Mouse (Mus musculus): Measurements from ENCODE around the gene Bicra. TPM values are rescaled to one million over a fixed set of nuclear protein-coding genes. Genes with fewer than 3 reads are reported as not detected.

Gene Bicra
- polyA plus RNA-seq, 1 experiment from 2014 or later = 6.1 TPM

DNA sequence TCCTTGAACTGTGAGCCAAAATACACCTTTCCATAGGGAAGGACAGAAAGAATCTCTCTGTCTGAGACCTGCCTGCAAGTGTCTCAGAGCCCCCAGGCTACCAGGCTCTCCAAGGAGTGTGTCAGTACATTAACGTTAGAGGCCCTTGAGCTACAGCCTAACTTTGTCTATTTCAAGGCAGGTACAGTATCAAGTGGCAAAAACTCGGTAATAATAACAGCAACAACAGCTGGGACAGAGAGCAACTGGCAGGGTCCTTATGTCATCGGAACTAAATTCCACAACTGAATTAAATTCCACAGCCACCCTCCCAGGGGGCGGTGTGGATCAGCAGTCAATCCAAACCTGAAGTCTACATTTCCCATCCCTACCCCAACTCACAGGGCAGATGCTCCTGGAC, 16.6 kb downstream of the Bicra start:
- no peak for DNase-seq (ENCODE audit: low spot score, missing footprints)
- WGBS = 93% methylated on average over 4 of the region's 4 CpGs
- no peaks in the 10 kb centered on the region for H3K4me1 ChIP-seq (ENCODE audit: control insufficient read depth, insufficient read depth, low read length)
- 0 out of 2 replicates have a peak, but pooled peaks cover 2% of the 10 kb centered on the region for H3K36me3 ChIP-seq (ENCODE audit: control insufficient read depth, insufficient read depth, low read length)
- H3K27ac ChIP-seq (ENCODE audit: low read depth, low read length) = no peak overlapping the region
- no peak overlapping the region for H3K9ac ChIP-seq (ENCODE audit: low read length)
- no peaks in the 10 kb centered on the region for H3K27me3 ChIP-seq (ENCODE audit: control insufficient read depth, insufficient read depth, low read length)
- no peaks in the 10 kb centered on the region for H3K9me3 ChIP-seq (ENCODE audit: control insufficient read depth, low read length)
- H3K4me2 ChIP-seq = no peak overlapping the region
- ATAC-seq (ENCODE audit: low FRiP score) = no peak
- H3K4me3 ChIP-seq (ENCODE audit: low read depth, low read length) = no peak overlapping the region

DNA sequence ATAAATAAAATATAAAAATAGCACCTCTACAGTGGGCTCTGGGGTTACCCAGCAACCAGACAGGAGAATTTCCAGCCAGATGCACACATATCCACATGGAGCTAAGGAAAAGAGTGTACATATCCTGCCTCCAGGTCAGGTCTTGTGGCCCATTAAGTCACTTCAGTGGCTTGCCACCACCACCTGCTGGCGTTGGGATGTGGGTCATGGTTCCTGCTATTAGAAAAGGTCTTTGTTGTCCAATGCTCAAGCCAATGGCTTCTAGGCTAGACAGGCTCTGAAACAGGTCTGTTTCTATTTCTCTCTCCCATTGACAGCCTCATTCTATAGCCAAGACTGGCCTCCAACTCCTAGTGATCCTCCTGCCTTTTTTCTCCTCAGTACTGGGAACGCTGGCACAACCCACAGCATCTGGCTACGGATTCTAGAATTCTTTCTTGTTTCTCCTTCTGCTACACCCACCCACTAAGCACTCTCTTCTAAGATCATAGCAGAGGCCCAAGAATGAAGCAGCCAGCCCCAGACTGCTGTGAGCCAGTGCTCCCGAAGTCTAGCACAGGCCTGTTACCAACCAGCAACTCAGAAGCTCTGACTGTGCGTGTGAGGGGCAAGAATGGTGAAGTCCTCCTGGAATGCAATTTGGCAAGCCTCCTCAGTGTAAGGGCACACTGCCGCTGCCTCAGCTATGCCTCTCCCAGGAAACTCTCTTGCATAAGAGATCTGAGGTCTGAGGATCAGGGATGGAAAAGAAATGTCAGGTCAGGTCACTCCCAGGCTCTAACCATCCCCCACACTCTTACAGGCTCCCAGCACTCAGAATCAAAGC, 19.4 kb downstream of the Bicra start:
- DNase-seq (ENCODE audit: low spot score, missing footprints) (peak; percentile 54), ATAC-seq (ENCODE audit: low FRiP score) (no peak)
- Histone ChIP-seq H3K9me3 (ENCODE audit: control insufficient read depth, low read length) (no peaks in the 10 kb centered on the region), H3K4me3 (ENCODE audit: low read depth, low read length) (no peak overlapping the region), H3K4me1 (ENCODE audit: control insufficient read depth, insufficient read depth, low read length) (no peaks in the 10 kb centered on the region), H3K9ac (ENCODE audit: low read length) (no peak overlapping the region), H3K4me2 (no peak overlapping the region), H3K27me3 (ENCODE audit: control insufficient read depth, insufficient read depth, low read length) (no peaks in the 10 kb centered on the region), H3K27ac (ENCODE audit: low read depth, low read length) (no peak overlapping the region), H3K36me3 (ENCODE audit: control insufficient read depth, insufficient read depth, low read length) (0 out of 2 replicates have a peak, but pooled peaks cover 2% of the 10 kb centered on the region)
- 93% methylated on average over 6 of the region's 6 CpGs for WGBS

DNA sequence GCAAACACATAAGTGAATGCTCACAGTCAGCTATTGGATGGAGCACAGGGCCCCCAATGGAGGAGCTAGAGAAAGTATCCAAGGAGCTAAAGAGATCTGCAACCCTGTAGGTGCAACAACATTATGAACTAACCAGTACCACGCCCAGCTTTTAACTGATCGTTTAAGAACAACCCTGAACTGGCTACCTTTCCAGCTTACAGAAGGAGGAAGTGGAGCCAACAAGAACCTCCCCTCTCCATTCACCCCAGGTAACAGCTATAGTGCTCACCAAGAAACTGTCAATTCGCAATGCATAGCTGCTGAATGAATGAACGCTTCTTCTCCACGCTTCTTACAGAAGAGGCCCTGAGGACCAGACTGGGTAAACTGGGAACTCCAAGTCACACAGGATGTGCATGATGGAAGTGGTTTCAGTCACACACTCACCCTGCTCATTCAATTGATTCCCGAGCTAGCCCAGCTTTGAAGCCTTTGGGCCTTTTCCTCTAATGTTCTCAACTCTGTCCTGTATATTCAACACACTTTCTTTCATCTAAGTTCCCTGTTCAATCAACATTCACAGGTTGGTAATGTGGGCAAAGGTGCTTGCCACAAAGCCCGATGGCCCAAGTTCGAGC, 23.0 kb downstream of the Bicra start:
- 91% methylated on average over 8 of the region's 8 CpGs for WGBS
- H3K27ac ChIP-seq (ENCODE audit: low read depth, low read length) = no peak overlapping the region
- ATAC-seq (ENCODE audit: low FRiP score) = no peak
- H3K36me3 ChIP-seq (ENCODE audit: control insufficient read depth, insufficient read depth, low read length) = no peaks in the 10 kb centered on the region
- no peaks in the 10 kb centered on the region for H3K9me3 ChIP-seq (ENCODE audit: control insufficient read depth, low read length)
- no peaks in the 10 kb centered on the region for H3K4me1 ChIP-seq (ENCODE audit: control insufficient read depth, insufficient read depth, low read length)
- H3K9ac ChIP-seq (ENCODE audit: low read length) = no peak overlapping the region
- H3K4me2 ChIP-seq = no peak overlapping the region
- no peaks in the 10 kb centered on the region for H3K27me3 ChIP-seq (ENCODE audit: control insufficient read depth, insufficient read depth, low read length)
- H3K4me3 ChIP-seq (ENCODE audit: low read depth, low read length) = no peak overlapping the region
- peak; percentile 80 for DNase-seq (ENCODE audit: low spot score, missing footprints)

DNA sequence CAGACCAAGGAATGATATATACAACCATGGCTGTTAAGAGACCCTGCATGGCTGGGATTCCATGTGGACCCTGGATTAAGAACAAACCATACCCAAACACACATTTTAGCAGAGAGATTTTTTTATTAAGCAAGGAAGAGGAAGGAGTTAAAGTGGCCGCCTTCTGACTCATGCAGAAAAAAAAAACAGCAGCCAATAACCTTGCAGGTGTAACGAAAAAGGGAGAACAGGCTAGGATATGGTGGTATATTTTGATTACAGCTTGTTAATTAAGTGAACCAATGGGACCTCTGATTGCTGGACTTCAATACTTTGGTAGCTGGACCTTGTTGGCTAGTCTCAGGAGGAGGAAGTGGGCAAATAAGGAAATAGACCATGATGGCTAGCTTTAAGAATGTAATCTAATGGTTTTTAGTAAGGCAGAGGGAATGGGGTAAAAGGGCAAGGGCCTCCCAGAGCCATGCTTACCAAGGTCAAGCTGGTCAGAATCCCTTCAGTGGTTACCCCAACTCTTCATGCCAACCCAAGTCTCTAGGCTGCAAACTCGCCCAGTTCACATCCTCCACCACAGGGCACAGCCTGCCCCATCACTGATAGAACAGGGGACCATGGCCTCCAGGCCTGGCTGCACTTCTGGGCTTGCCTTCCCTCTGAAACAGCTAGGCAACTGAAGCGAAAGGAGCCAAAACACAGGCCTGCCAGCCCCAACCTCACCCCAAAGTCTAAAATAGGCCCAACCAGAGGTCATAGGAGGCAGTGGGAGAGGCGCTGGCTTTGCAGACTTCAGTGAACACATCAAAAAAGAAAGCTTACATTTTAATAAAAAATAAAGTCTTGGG, 28.2 kb downstream of the Bicra start:
- Histone ChIP-seq H3K4me3 (ENCODE audit: low read depth, low read length) (no peak overlapping the region), H3K4me1 (ENCODE audit: control insufficient read depth, insufficient read depth, low read length) (no peaks in the 10 kb centered on the region), H3K27ac (ENCODE audit: low read depth, low read length) (no peak overlapping the region), H3K9me3 (ENCODE audit: control insufficient read depth, low read length) (no peaks in the 10 kb centered on the region), H3K27me3 (ENCODE audit: control insufficient read depth, insufficient read depth, low read length) (no peaks in the 10 kb centered on the region), H3K4me2 (no peak overlapping the region), H3K9ac (ENCODE audit: low read length) (no peak overlapping the region), H3K36me3 (ENCODE audit: control insufficient read depth, insufficient read depth, low read length) (no peaks in the 10 kb centered on the region)
- ATAC-seq (ENCODE audit: low FRiP score) = no peak
- 93% methylated on average over 5 of the region's 5 CpGs for WGBS
- DNase-seq (ENCODE audit: low spot score, missing footprints) = peak; percentile 59

DNA sequence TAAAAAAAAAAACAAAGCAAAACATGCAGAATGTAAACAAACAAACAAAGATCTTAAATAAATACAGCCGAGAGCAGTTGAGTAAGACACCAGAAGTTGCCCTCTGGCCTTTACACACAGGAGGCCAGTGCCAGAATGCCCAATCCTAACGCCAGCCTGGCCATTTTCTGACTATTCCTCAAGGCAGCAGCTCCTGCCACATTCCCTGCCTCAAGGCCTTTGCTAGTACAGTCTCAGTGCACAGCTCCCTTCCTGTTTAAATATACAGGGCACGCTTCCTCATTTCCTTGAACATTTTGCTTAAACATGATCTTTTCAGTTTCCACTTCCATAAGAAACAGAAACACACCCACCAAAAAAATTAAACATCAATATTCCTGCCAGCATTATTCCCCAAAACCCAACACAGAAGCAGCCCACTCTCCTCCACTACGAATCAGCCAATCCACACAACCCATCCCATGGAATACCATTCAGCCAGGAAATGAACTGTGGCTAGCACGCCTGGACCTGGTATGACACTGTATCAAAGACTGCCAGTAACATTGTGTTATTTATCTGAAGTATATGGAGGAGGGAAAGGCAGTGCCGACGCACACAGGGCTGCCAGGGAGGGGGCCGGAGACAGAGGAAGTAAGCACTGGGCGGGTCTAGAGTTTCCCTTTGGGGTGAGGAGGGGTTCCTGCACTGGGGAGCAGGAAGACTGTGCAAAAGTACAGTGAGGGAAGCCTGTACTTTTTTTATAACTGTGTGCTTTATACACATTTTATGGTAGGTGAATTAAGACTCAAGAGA, 29.5 kb downstream of the Bicra start:
- Histone ChIP-seq H3K9me3 (ENCODE audit: control insufficient read depth, low read length) (no peaks in the 10 kb centered on the region), H3K27ac (ENCODE audit: low read depth, low read length) (no peak overlapping the region), H3K4me1 (ENCODE audit: control insufficient read depth, insufficient read depth, low read length) (no peaks in the 10 kb centered on the region), H3K9ac (ENCODE audit: low read length) (no peak overlapping the region), H3K4me2 (no peak overlapping the region), H3K27me3 (ENCODE audit: control insufficient read depth, insufficient read depth, low read length) (no peaks in the 10 kb centered on the region), H3K4me3 (ENCODE audit: low read depth, low read length) (no peak overlapping the region), H3K36me3 (ENCODE audit: control insufficient read depth, insufficient read depth, low read length) (no peaks in the 10 kb centered on the region)
- WGBS = 88% methylated on average over 9 of the region's 9 CpGs
- no peak for ATAC-seq (ENCODE audit: low FRiP score)
- DNase-seq (ENCODE audit: low spot score, missing footprints) = no peak

DNA sequence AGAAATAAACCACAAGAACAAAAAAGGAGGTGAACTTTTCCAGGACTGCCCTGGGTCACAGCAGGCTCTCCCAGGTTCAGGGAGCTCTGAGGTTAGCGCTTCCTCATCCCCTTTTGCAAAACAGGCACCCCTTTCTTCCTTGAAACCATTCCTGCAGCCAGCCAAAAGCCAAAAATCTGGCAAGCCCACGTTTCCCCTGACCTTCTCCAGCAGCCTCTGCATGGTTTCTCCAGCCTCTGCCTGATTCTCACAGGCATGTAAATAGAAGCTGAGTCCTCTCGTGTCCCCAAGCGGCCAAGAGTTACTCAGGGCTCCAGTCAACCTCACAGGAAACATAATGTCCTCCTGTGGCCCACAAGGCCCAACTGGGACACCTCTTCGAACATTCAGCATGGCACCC, 32.3 kb downstream of the Bicra start:
- Histone ChIP-seq H3K36me3 (ENCODE audit: control insufficient read depth, insufficient read depth, low read length) (peaks cover 3% of the 10 kb centered on the region; the same call in 1 of the 2 replicates), H3K4me3 (ENCODE audit: low read depth, low read length) (no peak overlapping the region), H3K4me1 (ENCODE audit: control insufficient read depth, insufficient read depth, low read length) (no peaks in the 10 kb centered on the region), H3K27me3 (ENCODE audit: control insufficient read depth, insufficient read depth, low read length) (no peaks in the 10 kb centered on the region), H3K4me2 (no peak overlapping the region), H3K9me3 (ENCODE audit: control insufficient read depth, low read length) (no peaks in the 10 kb centered on the region), H3K9ac (ENCODE audit: low read length) (no peak overlapping the region), H3K27ac (ENCODE audit: low read depth, low read length) (no peak overlapping the region)
- ATAC-seq (ENCODE audit: low FRiP score) = no peak
- no peak for DNase-seq (ENCODE audit: low spot score, missing footprints)
- WGBS = 87% methylated on average over 5 of the region's 5 CpGs

DNA sequence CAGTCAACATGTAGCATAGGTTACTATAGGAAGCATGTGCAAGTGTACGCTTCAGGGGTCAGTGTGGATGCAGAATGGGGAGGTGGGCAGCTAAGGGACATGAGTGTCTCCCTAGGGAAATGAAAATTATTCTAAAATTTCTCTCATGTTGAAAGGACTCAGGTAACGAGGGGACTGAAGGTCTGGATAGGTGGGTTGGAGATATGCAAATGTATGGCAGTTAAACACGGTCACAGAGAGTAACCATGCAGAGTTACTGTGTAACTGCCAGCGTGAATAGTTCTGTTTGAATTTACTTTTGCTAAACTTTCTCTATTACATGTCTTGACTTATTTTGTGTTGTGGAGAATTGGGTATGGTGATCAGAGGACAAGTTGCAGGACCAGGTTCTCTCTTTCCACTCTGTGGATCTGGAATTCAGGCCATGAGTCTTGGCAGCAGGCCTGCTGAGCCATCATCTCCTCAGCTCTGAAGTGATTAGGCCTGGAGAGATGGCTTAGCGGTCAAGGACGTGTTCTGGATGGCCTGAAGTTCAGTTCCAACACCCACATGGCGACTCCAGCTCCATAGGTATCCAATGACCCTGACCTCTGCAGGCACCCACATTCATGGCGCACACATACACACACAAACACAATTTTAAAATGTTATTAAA, 33.1 kb downstream of the Bicra start:
- WGBS = 96% methylated on average over 8 of the region's 8 CpGs
- no peak overlapping the region for H3K4me3 ChIP-seq (ENCODE audit: low read depth, low read length)
- peaks cover 3% of the 10 kb centered on the region; the same call in 1 of the 2 replicates for H3K36me3 ChIP-seq (ENCODE audit: control insufficient read depth, insufficient read depth, low read length)
- DNase-seq (ENCODE audit: low spot score, missing footprints) (peak; percentile 35), ATAC-seq (ENCODE audit: low FRiP score) (no peak)
- no peak overlapping the region for H3K27ac ChIP-seq (ENCODE audit: low read depth, low read length)
- no peak overlapping the region for H3K4me2 ChIP-seq
- H3K9me3 ChIP-seq (ENCODE audit: control insufficient read depth, low read length) = no peaks in the 10 kb centered on the region
- H3K9ac ChIP-seq (ENCODE audit: low read length) = no peak overlapping the region
- H3K4me1 ChIP-seq (ENCODE audit: control insufficient read depth, insufficient read depth, low read length) = no peaks in the 10 kb centered on the region
- no peaks in the 10 kb centered on the region for H3K27me3 ChIP-seq (ENCODE audit: control insufficient read depth, insufficient read depth, low read length)

DNA sequence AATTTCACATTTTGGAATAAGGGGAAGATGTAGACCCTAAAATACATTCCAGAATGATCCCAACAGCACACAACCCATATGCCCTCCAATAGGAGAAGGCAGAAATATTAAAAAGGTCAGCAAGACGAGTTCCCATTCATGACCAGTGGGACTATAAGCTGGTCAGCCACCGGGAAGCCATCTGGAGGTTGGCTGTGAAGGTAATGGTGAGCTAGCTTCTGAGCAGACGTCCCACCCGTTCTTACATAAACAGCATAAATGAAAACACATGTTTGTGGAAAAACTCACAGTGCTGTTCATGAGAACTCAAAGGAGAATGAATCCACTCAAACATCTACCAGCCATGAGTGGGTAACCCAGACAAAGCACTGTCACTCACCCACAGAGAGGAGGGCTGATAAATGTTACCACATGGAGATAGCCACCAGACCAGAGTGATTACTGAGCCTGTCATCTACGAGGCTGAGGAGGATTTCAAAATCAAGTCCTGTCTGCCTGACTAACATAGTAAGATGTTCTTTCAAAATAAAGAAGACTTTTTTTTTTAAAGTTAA, 33.9 kb downstream of the Bicra start:
- Histone ChIP-seq H3K4me3 (ENCODE audit: low read depth, low read length) (no peak overlapping the region), H3K36me3 (ENCODE audit: control insufficient read depth, insufficient read depth, low read length) (peaks cover 3% of the 10 kb centered on the region; the same call in 1 of the 2 replicates), H3K9ac (ENCODE audit: low read length) (no peak overlapping the region), H3K9me3 (ENCODE audit: control insufficient read depth, low read length) (no peaks in the 10 kb centered on the region), H3K4me2 (no peak overlapping the region), H3K27ac (ENCODE audit: low read depth, low read length) (no peak overlapping the region), H3K4me1 (ENCODE audit: control insufficient read depth, insufficient read depth, low read length) (no peaks in the 10 kb centered on the region), H3K27me3 (ENCODE audit: control insufficient read depth, insufficient read depth, low read length) (no peaks in the 10 kb centered on the region)
- ATAC-seq (ENCODE audit: low FRiP score) = no peak
- 90% methylated on average over 5 of the region's 5 CpGs for WGBS
- peak; percentile 69 for DNase-seq (ENCODE audit: low spot score, missing footprints)
